Mouse (Mus musculus) thymus, postnatal 25 days (tissue): ENCODE data around the gene Wbp11.

Experiments
- DNase-seq: peaks from one replicate; pipeline ENCODE4 v3.0.0; 2022

Gene Wbp11

GRCm38 (mm10) chr6:136835352-136835751 lies 7.3 kb upstream of the Wbp11 start, which contains the start of gene Smco3:
Smco3 (minus strand) TSS chr6:136835452.
- DNase-seq, result no peak

GRCm38 (mm10) chr6:136831712-136832111 lies 3.7 kb upstream of the Wbp11 start:
- peak; percentile 49 for DNase-seq

GRCm38 (mm10) chr6:136828681-136829080 lies 648 bp upstream of the Wbp11 start:
- no peak for DNase-seq

- DNase-seq, result no peak
These were observed 535 bp downstream of the Wbp11 start, which contains the start of gene BC049715 for GRCm38 (mm10) chr6:136827516-136827880. BC049715 (plus strand) TSS chr6:136827626.

GRCm38 (mm10) chr6:136827116-136827515 lies 917 bp downstream of the Wbp11 start:
- DNase-seq, result no peak

GRCm38 (mm10) chr6:136824987-136825386 lies 3.0 kb downstream of the Wbp11 start:
- DNase-seq, result no peak

- DNase-seq, result no peak
These were observed 6.9 kb downstream of the Wbp11 start for GRCm38 (mm10) chr6:136821086-136821485.

- no peak for DNase-seq
These were observed 7.7 kb downstream of the Wbp11 start for GRCm38 (mm10) chr6:136820381-136820780.

- no peak for DNase-seq
These were observed 10.5 kb downstream of the Wbp11 start for GRCm38 (mm10) chr6:136817549-136817948.

GRCm38 (mm10) chr6:136816826-136817225 lies 11.2 kb downstream of the Wbp11 start:
- DNase-seq, result no peak

- DNase-seq, result no peak
These were observed 12.7 kb downstream of the Wbp11 start for GRCm38 (mm10) chr6:136815381-136815780.

GRCm38 (mm10) chr6:136813117-136813516 lies 14.9 kb downstream of the Wbp11 start:
- no peak for DNase-seq

GRCm38 (mm10) chr6:136811196-136811595 lies 16.8 kb downstream of the Wbp11 start:
- DNase-seq, result no peak

- no peak for DNase-seq
These were observed 18.4 kb downstream of the Wbp11 start for GRCm38 (mm10) chr6:136809673-136810072.

- peak; percentile 45 for DNase-seq
These were observed 19.0 kb downstream of the Wbp11 start for GRCm38 (mm10) chr6:136809077-136809476.

GRCm38 (mm10) chr6:136808631-136809046 lies 19.4 kb downstream of the Wbp11 start:
- peak; percentile 48 for DNase-seq

- DNase-seq, result peak; percentile 99
These were observed 20.0 kb downstream of the Wbp11 start, which contains the start of gene H2afj for GRCm38 (mm10) chr6:136808014-136808417. H2afj (plus strand) TSS chr6:136808244.

- no peak for DNase-seq
These were observed 20.5 kb downstream of the Wbp11 start for GRCm38 (mm10) chr6:136807395-136808013.

- no peak for DNase-seq
These were observed 21.2 kb downstream of the Wbp11 start for GRCm38 (mm10) chr6:136806819-136807218.

- DNase-seq, result no peak
These were observed 22.6 kb downstream of the Wbp11 start for GRCm38 (mm10) chr6:136805409-136805775.

GRCm38 (mm10) chr6:136804705-136805408 lies 23.2 kb downstream of the Wbp11 start:
- peak; percentile 33 for DNase-seq

- peak; percentile 98 for DNase-seq
These were observed 24.0 kb downstream of the Wbp11 start, which contains the start of gene Hist4h4 for GRCm38 (mm10) chr6:136803739-136804633. Hist4h4 (minus strand) TSS chr6:136804415.

GRCm38 (mm10) chr6:136803093-136803738 lies 24.8 kb downstream of the Wbp11 start:
- no peak for DNase-seq
